Comparison of ENCODE assay signal across 16 mouse cellular contexts in genomic region chr9:34243674-34244073, GRCm38 (mm10).
"Had no signal": no experiment of that assay in that cellular context is flagged by ENCODE, and none has a peak within 500 bp of the region (broad histone marks: within the 10 kb centered on the region; RNA-seq: fewer than 3 reads in every experiment).

No protein-coding gene starts in this region.

- DNase-seq: retina, postnatal 1 day; right cerebral cortex, adult 18-20 months; right cerebral cortex, postnatal 14 days; right cerebral cortex, postnatal 25 days; right cerebral cortex, postnatal 4 days; spleen, adult 18-20 months; thymus, adult 18-20 months; thymus, adult 2 months; thymus, postnatal 14 days; thymus, postnatal 25 days; thymus, postnatal 36 days; thymus, postnatal 4 days had no signal

- H3K27ac ChIP-seq: neural tube, embryonic 12.5 days; neural tube, embryonic 13.5 days; neural tube, embryonic 15.5 days; stomach, embryonic 15.5 days had no signal

- H3K4me2 ChIP-seq: neural tube, embryonic 12.5 days; neural tube, embryonic 13.5 days; neural tube, embryonic 15.5 days; stomach, embryonic 15.5 days had no signal

- H3K27me3 ChIP-seq: neural tube, embryonic 12.5 days; neural tube, embryonic 13.5 days; neural tube, embryonic 15.5 days; stomach, embryonic 15.5 days had no signal

- H3K9me3 ChIP-seq: neural tube, embryonic 12.5 days; neural tube, embryonic 13.5 days; neural tube, embryonic 15.5 days; stomach, embryonic 15.5 days had no signal

- H3K4me1 ChIP-seq: neural tube, embryonic 12.5 days; neural tube, embryonic 13.5 days; neural tube, embryonic 15.5 days; stomach, embryonic 15.5 days had no signal

- H3K4me3 ChIP-seq: neural tube, embryonic 12.5 days; neural tube, embryonic 13.5 days; neural tube, embryonic 15.5 days; stomach, embryonic 15.5 days had no signal

- H3K36me3 ChIP-seq: neural tube, embryonic 12.5 days; neural tube, embryonic 13.5 days; neural tube, embryonic 15.5 days; stomach, embryonic 15.5 days had no signal

- H3K9ac ChIP-seq: neural tube, embryonic 12.5 days; neural tube, embryonic 13.5 days; neural tube, embryonic 15.5 days; stomach, embryonic 15.5 days had no signal
